Mouse (Mus musculus): ENCODE measurements at regions not wholly inside any gene's neighbourhood (a gene's known extent, or its start where the extent isn't known, plus 50 kb on each side); places are given as distances from the start of the nearest gene placed in this dataset.
A peak's percentile ranks its signal among the peaks of the same experiment; 100 is the strongest.

GRCm38 (mm10) chrX:63991127-63991526, 160.9 kb downstream of the Gm6760 start:
- no peak for DNase-seq (ENCODE audit: low read depth)

- DNase-seq (ENCODE audit: low read depth): peak; percentile 1
Measured at GRCm38 (mm10) chrX:63972386-63972785, 179.6 kb downstream of the Gm6760 start.

Measured in NIH3T3 (cell line).